Comparison of ENCODE assay signal across 8 mouse cellular contexts in the genomic region with DNA sequence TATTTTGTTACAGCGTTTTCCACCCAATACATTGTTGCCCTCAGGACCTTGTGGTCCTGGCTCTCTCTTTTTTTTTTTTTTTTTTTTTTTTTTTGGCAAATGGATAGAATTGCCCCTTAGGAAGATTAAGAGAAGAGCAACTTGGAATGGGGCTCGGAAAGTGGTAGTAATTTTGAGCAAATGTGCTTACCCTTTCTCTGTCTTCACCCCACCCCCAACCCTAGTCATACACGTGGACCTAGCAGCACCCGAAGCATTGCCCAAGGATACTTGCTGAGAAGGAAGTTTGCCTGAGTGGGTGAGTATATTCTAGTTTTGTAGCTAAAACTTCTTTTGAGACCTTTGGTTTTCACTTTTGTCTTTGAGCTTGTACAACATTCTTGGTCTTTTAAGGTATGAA. TPM values are rescaled to one million over a fixed set of nuclear protein-coding genes. Genes with fewer than 3 reads are reported as not detected.
A peak's percentile ranks its signal among the peaks of the same experiment; 100 is the strongest.
DNase-seq lines count a peak whose midpoint lies in the region; ATAC-seq and TF ChIP-seq lines count a peak whose summit lies in the region.

No protein-coding gene starts in this region.

- no peaks in the 10 kb centered on the region for H3K27me3 ChIP-seq in lung, postnatal 0 days (replicated peaks; ENCODE audit: insufficient read depth, low read length)

- no peaks in the 10 kb centered on the region for H3K9me3 ChIP-seq in lung, postnatal 0 days (ENCODE audit: low read length)

- peak; percentile 19 for DNase-seq in kidney, adult 9 months
- DNase-seq in kidney, adult 11 months: no peak
- DNase-seq in R1 (ENCODE audit: low read depth, low spot score): peak; percentile 53
- DNase-seq in lung, postnatal 0 days (ENCODE audit: low spot score): peak; percentile 61
- DNase-seq in yolk sac, embryonic 10.5 days (ENCODE audit: low spot score): no peak
- no peak for DNase-seq in layer of hippocampus, postnatal 25 days (ENCODE audit: extremely low spot score in 1 of 2, low spot score in 1 of 2)
- DNase-seq in right cerebral cortex, postnatal 4 days: no peak

- WGBS in lung, postnatal 0 days: 2% methylated on average over 4 of the region's 4 CpGs

- H3K36me3 ChIP-seq in lung, postnatal 0 days (ENCODE audit: insufficient read depth, low read length): peaks cover 14% of the 10 kb centered on the region

- H3K9ac ChIP-seq in lung, postnatal 0 days (replicated peaks; ENCODE audit: low read depth): no peak overlapping the region

- H3K4me1 ChIP-seq in lung, postnatal 0 days (ENCODE audit: insufficient read depth, low read depth, low read length): no peaks in the 10 kb centered on the region; the same call in 1 of the 2 replicates

- H3K4me3 ChIP-seq in lung, postnatal 0 days (ENCODE audit: low read depth, low read length): peak overlapping the region; percentile 86

- H3K4me2 ChIP-seq in lung, postnatal 0 days (replicated peaks; ENCODE audit: low read depth, low read length): peak overlapping the region; percentile 87

- TF ChIP-seq CTCF in lung, postnatal 0 days (IDR thresholded peaks at IDR 0.05): no peak

- no peak for TF ChIP-seq EP300 in lung, postnatal 0 days (IDR thresholded peaks at IDR 0.05)

- ATAC-seq in granulocyte monocyte progenitor cell, adult 5-6 weeks (replicated peaks; ENCODE audit: poor library complexity, severe bottlenecking): peak; percentile 23
- ATAC-seq in lung, postnatal 0 days: no peak

- 0 out of 2 replicates have a peak overlapping the region, but pooled peaks have one; percentile 95 for H3K27ac ChIP-seq in lung, postnatal 0 days (ENCODE audit: low read length)

RNA-seq across cellular contexts. Expression of a gene that starts 49.4 kb away (rescaled TPM):
- not detected in 2 replicates for total RNA-seq in granulocyte monocyte progenitor cell, adult 5-6 weeks (2014; fragmentation: Nextera tagmentation)
- not detected in 2 replicates for total RNA-seq in granulocyte monocyte progenitor cell, adult 5-6 weeks (2017)
- 0.08 and 0.16 TPM in 2 replicates for polyA plus RNA-seq in lung, postnatal 0 days (2015; fragmentation: Nextera tagmentation; extraction: Ambion mirVana)
- total RNA-seq in layer of hippocampus, postnatal 25 days (2021): 10 to 100 TPM; 36.4 to 38.0 TPM

Comparison
In these comparisons a context has a peak if more than half of its experiments do, and no peak if none do; other contexts are left out.
1. DNase-seq: peak in kidney, adult 9 months (single experiment), R1 (single experiment) and lung, postnatal 0 days (single experiment); none in kidney, adult 11 months (single experiment), yolk sac, embryonic 10.5 days (single experiment), layer of hippocampus, postnatal 25 days (0 of 2) and right cerebral cortex, postnatal 4 days (single experiment).
2. RNA of a gene that starts 49.4 kb away (total RNA-seq): 36.4 to 38.0 TPM in layer of hippocampus, postnatal 25 days; not detected in granulocyte monocyte progenitor cell, adult 5-6 weeks; every median in the first group is over 10 times any median in the second.